Mouse (Mus musculus): ENCODE data around the gene Atpaf1. TPM values are rescaled to one million over a fixed set of nuclear protein-coding genes. Genes with fewer than 3 reads are reported as not detected.

The Atpaf1 gene
- polyA plus RNA-seq, 1 experiment from 2014 or later: 38.6 TPM

- Histone ChIP-seq H3K36me3 (ENCODE audit: control insufficient read depth, insufficient read depth, low read length) (peaks cover 18% of the 10 kb centered on the region), H3K4me2 (ENCODE audit: low read length) (no peak overlapping the region)
- WGBS: 100% methylated on average over 1 of the region's 1 CpGs
Observed at GRCm38 (mm10) chr4:115754851-115755250, 29.8 kb upstream of the Atpaf1 start.

DNA sequence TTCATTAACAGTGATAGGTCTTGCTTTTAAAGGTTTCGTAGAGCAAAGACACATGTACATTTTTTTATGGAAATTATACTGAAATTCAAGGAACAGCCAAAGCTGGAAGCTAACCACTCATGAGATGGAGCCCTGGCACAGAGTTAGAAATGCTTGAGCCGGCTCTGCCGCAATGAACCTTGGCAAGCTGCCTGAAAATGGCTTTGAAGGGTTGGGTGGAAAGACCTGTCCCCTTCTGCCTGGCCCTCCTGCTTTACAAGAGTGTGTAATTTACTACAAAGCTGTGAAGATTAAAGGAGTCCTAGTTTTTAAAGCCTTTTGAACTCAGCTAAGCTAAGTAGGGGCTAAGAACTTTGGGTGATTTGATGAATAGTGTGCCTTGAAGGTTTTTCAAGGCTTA, 23.4 kb upstream of the Atpaf1 start:
- ATAC-seq: no peak
- 51% methylated on average over 3 of the region's 3 CpGs for WGBS
- Histone ChIP-seq H3K27ac (ENCODE audit: low read length) (no peak overlapping the region), H3K9me3 (replicated peaks; ENCODE audit: control insufficient read depth, low read length, poor library complexity, severe bottlenecking) (no peaks in the 10 kb centered on the region), H3K36me3 (ENCODE audit: control insufficient read depth, insufficient read depth, low read length) (peaks cover 27% of the 10 kb centered on the region; the same call in 1 of the 2 replicates), H3K4me3 (ENCODE audit: low read depth, low read length) (no peak overlapping the region), H3K4me2 (ENCODE audit: low read length) (no peak overlapping the region), H3K27me3 (ENCODE audit: control insufficient read depth, insufficient read depth, low read depth, low read length) (no peaks in the 10 kb centered on the region), H3K9ac (ENCODE audit: low read depth, low read length) (no peak overlapping the region), H3K4me1 (ENCODE audit: control insufficient read depth, insufficient read depth, low read length) (no peaks in the 10 kb centered on the region)

More at GRCm38 (mm10) chr4:115754851-115755250, 29.8 kb upstream of the Atpaf1 start:
- no peaks in the 10 kb centered on the region for H3K9me3 ChIP-seq (replicated peaks; ENCODE audit: control insufficient read depth, low read length, poor library complexity, severe bottlenecking)
- no peak for ATAC-seq
- H3K27ac ChIP-seq (ENCODE audit: low read length): no peak overlapping the region
- no peaks in the 10 kb centered on the region for H3K27me3 ChIP-seq (ENCODE audit: control insufficient read depth, insufficient read depth, low read depth, low read length)
- no peaks in the 10 kb centered on the region for H3K4me1 ChIP-seq (ENCODE audit: control insufficient read depth, insufficient read depth, low read length)
- no peak overlapping the region for H3K9ac ChIP-seq (ENCODE audit: low read depth, low read length)
- no peak overlapping the region for H3K4me3 ChIP-seq (ENCODE audit: low read depth, low read length)

- no peak overlapping the region for H3K4me2 ChIP-seq (ENCODE audit: low read length)
- 91% methylated on average over 11 of the region's 11 CpGs for WGBS
- no peak overlapping the region for H3K9ac ChIP-seq (ENCODE audit: low read depth, low read length)
- H3K9me3 ChIP-seq (replicated peaks; ENCODE audit: control insufficient read depth, low read length, poor library complexity, severe bottlenecking): no peaks in the 10 kb centered on the region
- no peak for ATAC-seq
- H3K36me3 ChIP-seq (ENCODE audit: control insufficient read depth, insufficient read depth, low read length): peaks cover 24% of the 10 kb centered on the region; the same call in 1 of the 2 replicates
- no peak overlapping the region for H3K4me3 ChIP-seq (ENCODE audit: low read depth, low read length)
- no peak overlapping the region for H3K27ac ChIP-seq (ENCODE audit: low read length)
- H3K27me3 ChIP-seq (ENCODE audit: control insufficient read depth, insufficient read depth, low read depth, low read length): no peaks in the 10 kb centered on the region
- no peaks in the 10 kb centered on the region for H3K4me1 ChIP-seq (ENCODE audit: control insufficient read depth, insufficient read depth, low read length)
Observed at GRCm38 (mm10) chr4:115764581-115764980, 20.0 kb upstream of the Atpaf1 start.

DNA sequence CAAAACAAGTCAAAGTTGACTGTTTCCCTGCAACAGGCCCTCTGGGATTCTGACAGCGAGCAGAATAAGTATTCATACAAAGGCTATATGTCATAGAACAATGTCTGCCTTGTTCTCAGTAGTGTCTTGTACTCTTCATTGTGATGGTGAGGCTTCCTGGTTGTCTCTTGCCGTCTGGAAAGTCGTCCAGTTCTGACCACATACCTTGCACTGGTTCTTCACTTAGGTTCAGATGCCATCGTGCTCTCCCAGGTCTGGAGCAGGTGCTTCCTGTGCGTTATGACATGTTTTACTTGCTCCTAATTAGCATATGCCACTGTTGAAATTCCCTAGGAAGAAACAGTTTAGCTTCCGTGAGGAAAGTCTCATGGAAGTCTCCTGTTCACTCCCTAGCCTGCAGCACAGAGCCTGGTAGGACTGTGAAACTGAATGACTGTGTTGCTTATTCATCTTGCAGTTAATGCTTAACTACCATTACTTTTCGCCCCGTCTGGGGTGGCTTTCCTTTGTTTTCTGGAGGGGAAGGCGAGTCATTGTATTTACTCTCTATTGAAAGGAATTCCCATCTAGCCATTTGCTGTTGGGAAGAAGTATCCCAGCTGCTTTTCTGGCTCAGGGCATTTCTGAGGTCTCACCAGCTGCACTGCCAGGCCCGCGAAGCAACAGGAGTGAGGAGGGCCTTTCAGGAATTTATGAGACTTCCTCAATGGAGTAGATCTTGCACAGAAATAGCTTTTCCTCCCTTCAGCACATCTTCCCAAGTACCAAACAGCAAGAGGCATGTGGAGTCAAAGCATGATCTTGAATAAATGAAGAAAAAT, 16.8 kb upstream of the Atpaf1 start:
- Histone ChIP-seq H3K36me3 (ENCODE audit: control insufficient read depth, insufficient read depth, low read length) (peaks cover 19% of the 10 kb centered on the region; the same call in 1 of the 2 replicates), H3K27ac (ENCODE audit: low read length) (no peak overlapping the region), H3K4me2 (ENCODE audit: low read length) (no peak overlapping the region), H3K9me3 (replicated peaks; ENCODE audit: control insufficient read depth, low read length, poor library complexity, severe bottlenecking) (no peaks in the 10 kb centered on the region), H3K4me1 (ENCODE audit: control insufficient read depth, insufficient read depth, low read length) (no peaks in the 10 kb centered on the region), H3K9ac (ENCODE audit: low read depth, low read length) (no peak overlapping the region), H3K4me3 (ENCODE audit: low read depth, low read length) (no peak overlapping the region), H3K27me3 (ENCODE audit: control insufficient read depth, insufficient read depth, low read depth, low read length) (no peaks in the 10 kb centered on the region)
- 58% methylated on average over 11 of the region's 11 CpGs for WGBS
- ATAC-seq: no peak

- H3K27me3 ChIP-seq (ENCODE audit: control insufficient read depth, insufficient read depth, low read depth, low read length): no peaks in the 10 kb centered on the region
- ATAC-seq: no peak
Observed at GRCm38 (mm10) chr4:115775056-115775455, 9.6 kb upstream of the Atpaf1 start.

DNA sequence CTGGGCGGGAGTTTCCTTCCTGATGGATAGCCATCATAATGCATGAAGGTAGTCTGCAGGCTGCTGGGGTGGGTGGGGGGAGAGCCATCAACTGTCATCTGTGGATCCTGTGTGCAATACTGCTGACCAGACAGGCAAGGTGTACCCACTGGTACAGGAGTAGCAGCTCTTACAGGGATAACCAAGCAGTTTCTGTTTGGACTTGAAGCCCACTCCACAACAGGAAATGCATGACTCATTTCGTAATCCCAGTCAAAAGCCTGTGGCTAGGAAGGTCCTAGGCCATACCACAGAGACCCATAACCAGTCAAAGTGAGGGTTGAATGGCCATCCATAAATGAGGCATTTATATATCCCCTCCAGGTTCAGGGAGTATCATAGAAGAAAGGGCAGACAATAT, 7.0 kb upstream of the Atpaf1 start:
- 0 out of 2 replicates have a peak, but pooled peaks cover 8% of the 10 kb centered on the region for H3K36me3 ChIP-seq (ENCODE audit: control insufficient read depth, insufficient read depth, low read length)
- no peak overlapping the region for H3K4me2 ChIP-seq (ENCODE audit: low read length)
- H3K27me3 ChIP-seq (ENCODE audit: control insufficient read depth, insufficient read depth, low read depth, low read length): no peaks in the 10 kb centered on the region
- H3K9me3 ChIP-seq (replicated peaks; ENCODE audit: control insufficient read depth, low read length, poor library complexity, severe bottlenecking): no peaks in the 10 kb centered on the region
- 92% methylated on average over 2 of the region's 2 CpGs for WGBS
- H3K9ac ChIP-seq (ENCODE audit: low read depth, low read length): no peak overlapping the region
- no peaks in the 10 kb centered on the region for H3K4me1 ChIP-seq (ENCODE audit: control insufficient read depth, insufficient read depth, low read length)
- H3K27ac ChIP-seq (ENCODE audit: low read length): no peak overlapping the region
- no peak overlapping the region for H3K4me3 ChIP-seq (ENCODE audit: low read depth, low read length)
- ATAC-seq: no peak

More at GRCm38 (mm10) chr4:115775056-115775455, 9.6 kb upstream of the Atpaf1 start:
- no peaks in the 10 kb centered on the region for H3K4me1 ChIP-seq (ENCODE audit: control insufficient read depth, insufficient read depth, low read length)
- H3K27ac ChIP-seq (ENCODE audit: low read length): no peak overlapping the region
- no peak overlapping the region for H3K9ac ChIP-seq (ENCODE audit: low read depth, low read length)
- WGBS: 89% methylated on average over 6 of the region's 6 CpGs
- no peak overlapping the region for H3K4me2 ChIP-seq (ENCODE audit: low read length)
- no peaks in the 10 kb centered on the region for H3K9me3 ChIP-seq (replicated peaks; ENCODE audit: control insufficient read depth, low read length, poor library complexity, severe bottlenecking)
- peaks cover 11% of the 10 kb centered on the region; the same call in 1 of the 2 replicates for H3K36me3 ChIP-seq (ENCODE audit: control insufficient read depth, insufficient read depth, low read length)
- H3K4me3 ChIP-seq (ENCODE audit: low read depth, low read length): no peak overlapping the region

DNA sequence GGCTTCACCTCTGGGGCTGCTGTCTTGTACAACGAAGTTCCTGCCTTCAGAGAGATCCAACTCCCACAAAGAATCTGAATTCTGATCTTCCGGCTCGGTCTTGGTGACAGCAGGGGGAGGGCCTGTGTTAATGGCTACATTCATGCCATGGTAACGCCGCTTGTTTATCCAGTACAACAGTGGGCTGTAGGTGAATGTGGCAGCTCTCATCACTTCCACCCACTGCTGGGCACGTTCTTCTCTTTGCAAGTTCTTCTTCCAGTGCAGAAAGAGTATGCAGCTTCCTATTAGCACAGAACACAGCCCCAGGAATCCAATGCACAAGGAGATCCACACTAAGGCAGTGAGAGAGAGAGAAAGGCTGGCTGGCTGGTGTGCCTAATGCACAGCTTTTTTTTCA, 4.3 kb upstream of the Atpaf1 start:
- Histone ChIP-seq H3K27ac (ENCODE audit: low read length) (no peak overlapping the region), H3K9ac (ENCODE audit: low read depth, low read length) (no peak overlapping the region), H3K4me2 (ENCODE audit: low read length) (no peak overlapping the region), H3K27me3 (ENCODE audit: control insufficient read depth, insufficient read depth, low read depth, low read length) (no peaks in the 10 kb centered on the region), H3K36me3 (ENCODE audit: control insufficient read depth, insufficient read depth, low read length) (no peaks in the 10 kb centered on the region), H3K4me1 (ENCODE audit: control insufficient read depth, insufficient read depth, low read length) (peaks cover 6% of the 10 kb centered on the region), H3K9me3 (replicated peaks; ENCODE audit: control insufficient read depth, low read length, poor library complexity, severe bottlenecking) (no peaks in the 10 kb centered on the region), H3K4me3 (ENCODE audit: low read depth, low read length) (no peak overlapping the region)
- ATAC-seq: no peak
- WGBS: 49% methylated on average over 6 of the region's 6 CpGs

GRCm38 (mm10) chr4:115780918-115781317, 3.7 kb upstream of the Atpaf1 start, which contains the start of gene Tex38:
Tex38 (minus strand) TSS chr4:115781018.
- ATAC-seq: no peak
- H3K9me3 ChIP-seq (replicated peaks; ENCODE audit: control insufficient read depth, low read length, poor library complexity, severe bottlenecking): no peaks in the 10 kb centered on the region
- H3K4me3 ChIP-seq (ENCODE audit: low read depth, low read length): no peak within 1 kb of the TSS
- no peak within 1 kb of the TSS for H3K27ac ChIP-seq (ENCODE audit: low read length)
- H3K9ac ChIP-seq (ENCODE audit: low read depth, low read length): no peak within 1 kb of the TSS
- H3K4me2 ChIP-seq (ENCODE audit: low read length): no peak within 1 kb of the TSS
- WGBS: 78% methylated on average over 3 of the region's 3 CpGs
- H3K27me3 ChIP-seq (ENCODE audit: control insufficient read depth, insufficient read depth, low read depth, low read length): no peaks in the 10 kb centered on the region
- no peaks in the 10 kb centered on the region for H3K36me3 ChIP-seq (ENCODE audit: control insufficient read depth, insufficient read depth, low read length)
- H3K4me1 ChIP-seq (ENCODE audit: control insufficient read depth, insufficient read depth, low read length): peaks cover 12% of the 10 kb centered on the region

DNA sequence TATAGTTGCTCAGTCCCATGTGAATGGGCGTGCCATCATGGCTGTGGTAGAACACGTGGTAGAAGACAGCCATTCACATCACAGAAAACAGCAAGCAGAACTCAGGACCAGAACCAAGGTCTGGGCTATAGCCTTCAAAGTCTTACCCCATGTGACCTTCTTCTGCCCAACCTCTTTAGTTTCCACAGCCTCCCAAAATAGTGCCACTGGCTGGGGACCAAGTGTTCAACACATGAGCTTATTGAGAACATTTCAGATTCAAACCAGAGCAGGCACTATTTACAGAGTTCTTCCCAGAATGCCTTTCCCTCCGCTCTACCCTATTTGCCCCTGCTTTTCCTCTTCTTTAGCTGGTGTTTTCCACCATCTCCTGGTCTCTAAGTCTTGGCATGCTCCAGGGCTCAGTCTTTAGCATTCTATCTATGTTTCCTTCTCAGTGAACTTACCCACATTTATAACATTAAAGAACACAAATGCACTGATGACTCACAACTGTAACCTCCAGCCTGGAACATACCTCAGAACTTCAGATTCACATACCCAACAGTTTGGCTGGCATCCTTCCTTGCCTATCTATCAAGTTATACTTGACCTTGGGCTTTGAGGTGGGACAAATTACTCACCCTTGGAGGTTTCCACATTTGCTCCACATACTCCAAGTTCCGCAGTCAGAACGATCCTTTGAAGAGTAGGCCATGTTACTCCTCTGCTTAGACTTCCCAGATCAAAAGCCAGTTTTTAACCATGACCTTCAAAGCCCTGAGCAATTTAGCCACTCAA, 2.4 kb upstream of the Atpaf1 start:
- peaks cover 14% of the 10 kb centered on the region for H3K4me1 ChIP-seq (ENCODE audit: control insufficient read depth, insufficient read depth, low read length)
- H3K27ac ChIP-seq (ENCODE audit: low read length): no peak overlapping the region
- no peaks in the 10 kb centered on the region for H3K36me3 ChIP-seq (ENCODE audit: control insufficient read depth, insufficient read depth, low read length)
- no peak overlapping the region for H3K9ac ChIP-seq (ENCODE audit: low read depth, low read length)
- no peaks in the 10 kb centered on the region for H3K9me3 ChIP-seq (replicated peaks; ENCODE audit: control insufficient read depth, low read length, poor library complexity, severe bottlenecking)
- no peak overlapping the region for H3K4me3 ChIP-seq (ENCODE audit: low read depth, low read length)
- no peak overlapping the region for H3K4me2 ChIP-seq (ENCODE audit: low read length)
- 90% methylated on average over 5 of the region's 5 CpGs for WGBS
- H3K27me3 ChIP-seq (ENCODE audit: control insufficient read depth, insufficient read depth, low read depth, low read length): no peaks in the 10 kb centered on the region
- ATAC-seq: no peak

Data from midbrain, embryonic 16.5 days (tissue).